Mouse (Mus musculus): ENCODE data around the gene Il9.

DNA sequence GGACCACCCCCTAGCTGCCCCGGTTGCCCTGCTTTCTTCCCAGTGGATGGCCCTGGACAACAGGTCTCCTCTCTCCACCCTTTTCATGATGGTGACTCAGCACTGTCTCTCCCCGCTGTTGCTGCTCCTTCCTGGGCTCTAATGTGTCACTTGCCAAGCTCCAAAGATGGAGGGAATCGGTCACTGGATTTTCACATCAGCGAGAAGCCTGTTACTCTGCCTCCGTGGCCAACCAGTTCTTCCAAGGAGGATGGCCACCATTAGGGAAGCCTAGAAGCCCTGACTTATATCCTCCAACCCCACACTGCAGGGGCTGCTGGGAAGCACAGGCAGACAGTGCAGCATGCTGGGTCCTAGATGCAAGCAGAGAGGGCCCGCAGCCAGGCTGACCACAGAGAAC lies 10.8 kb downstream of the Il9 start:
- TF ChIP-seq TCF12 (IDR thresholded peaks at IDR 0.05; ENCODE audit: insufficient read depth, poor library complexity, severe bottlenecking), result no peak
- TF ChIP-seq POLR2A (IDR thresholded peaks at IDR 0.05; ENCODE audit: insufficient read length, low read depth), result no peak
- TF ChIP-seq MYOD1 (IDR thresholded peaks at IDR 0.05; ENCODE audit: control insufficient read depth in 1 of 3, insufficient read length in 2 of 3, low read depth in 2 of 3), result no peak
